Mouse (Mus musculus) kidney, adult 2 months (tissue): ENCODE results near the gene Lifr.

ENCODE experiments used
- CTCF ChIP-seq: fragments of 200-500 bp; conservative IDR thresholded peaks from 2 replicates; pipeline ENCODE4 v1.5.1; 2011; ENCODE audit warnings: low read depth, mild to moderate bottlenecking, control low read depth, low read length, moderate library complexity, mixed read lengths; ENCODE audit not compliant: insufficient read depth, insufficient read length
- POLR2A ChIP-seq: fragments of 200-500 bp; IDR thresholded peaks from one replicate; pipeline ENCODE4 v1.6.1; 2011; ENCODE audit warnings: low read depth, low read length, control low read depth

- no peak for TF ChIP-seq CTCF
- no peak for TF ChIP-seq POLR2A
These were observed 46.5 kb downstream of the Lifr start for GRCm38 (mm10) chr15:7136912-7137311.
